Comparison of ENCODE assay signal across 28 mouse cellular contexts in the genomic region with DNA sequence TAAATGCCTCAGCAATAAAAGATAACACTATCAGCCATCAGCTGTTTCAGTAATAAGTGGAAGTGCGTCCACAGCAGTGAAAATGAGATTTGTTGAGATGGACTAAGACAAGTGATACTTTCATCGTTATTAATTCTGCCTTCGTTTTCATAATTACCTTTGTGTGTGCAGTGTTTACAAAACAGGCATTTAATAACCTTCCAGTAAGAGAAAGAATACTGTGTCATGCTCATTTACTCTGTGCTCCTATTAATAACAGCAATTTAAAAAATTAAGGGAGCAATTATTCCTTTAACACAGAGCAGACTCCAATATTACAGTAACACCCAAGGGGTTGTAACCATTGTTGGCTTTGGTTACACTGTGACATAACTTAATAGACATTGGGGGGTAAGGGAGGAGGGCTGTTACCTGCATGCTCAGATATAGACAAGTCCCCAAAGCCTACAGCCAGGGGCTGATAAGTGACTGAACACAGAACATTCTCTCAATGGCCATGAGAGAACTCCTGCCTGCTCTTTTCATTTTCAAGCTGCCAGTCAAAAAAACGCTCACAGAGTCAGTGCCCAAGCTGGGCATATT. TPM values are rescaled to one million over a fixed set of nuclear protein-coding genes. Genes with fewer than 3 reads are reported as not detected.
"Had no signal": no experiment of that assay in that cellular context is flagged by ENCODE, and none has a peak within 500 bp of the region (broad histone marks: within the 10 kb centered on the region; RNA-seq: fewer than 3 reads in every experiment).

No protein-coding gene starts in this region.

- H3K4me3 ChIP-seq: layer of hippocampus, adult 2 months; left cerebral cortex, adult 2 months; liver, embryonic 13.5 days; midbrain, embryonic 15.5 days; myocyte had no signal

- H3K4me1 ChIP-seq: liver, embryonic 13.5 days; midbrain, embryonic 15.5 days had no signal

- H3K36me3 ChIP-seq: liver, embryonic 13.5 days; midbrain, embryonic 15.5 days had no signal

- ATAC-seq: intestine, postnatal 0 days; midbrain, embryonic 15.5 days had no signal

- H3K27me3 ChIP-seq: liver, embryonic 13.5 days; midbrain, embryonic 15.5 days had no signal

- H3K9ac ChIP-seq: liver, embryonic 13.5 days; midbrain, embryonic 15.5 days had no signal

- H3K27ac ChIP-seq: kidney, postnatal 0 days; layer of hippocampus, adult 2 months; left cerebral cortex, adult 2 months; liver, embryonic 13.5 days; midbrain, embryonic 15.5 days; stomach, postnatal 0 days had no signal

- H3K4me2 ChIP-seq: liver, embryonic 13.5 days; midbrain, embryonic 11.5 days; midbrain, embryonic 15.5 days had no signal

- H3K9me3 ChIP-seq: liver, embryonic 13.5 days; midbrain, embryonic 15.5 days had no signal

- DNase-seq: kidney, adult 2 months; kidney, postnatal 25 days; layer of hippocampus, postnatal 36 days; liver, embryonic 13.5 days; lung, adult 2 months; lung, postnatal 14 days; lung, postnatal 4 days; right cerebral cortex, adult 18-20 months; right cerebral cortex, postnatal 14 days; right cerebral cortex, postnatal 4 days; thymus, postnatal 36 days had no signal

RNA-seq across cellular contexts. Expression of a gene that starts 11.7 kb away (rescaled TPM):
- polyA plus RNA-seq: intestine, postnatal 0 days; kidney, adult 2 months; kidney, embryonic 14.5 days; kidney, postnatal 0 days; limb, embryonic 11.5 days; limb, embryonic 14.5 days; liver, adult 2 months; liver, embryonic 13.5 days; liver, embryonic 16.5 days; lung, adult 2 months; lung, embryonic 16.5 days; myocyte; neural tube, embryonic 11.5 days; stomach, embryonic 14.5 days; urinary bladder, adult 2 months had no signal
